Mouse (Mus musculus): ENCODE results near the gene Sirt7.

- TF ChIP-seq POLR2A (IDR thresholded peaks at IDR 0.05; ENCODE audit: insufficient read depth, low read depth, low read length) (no peak), CTCF (IDR thresholded peaks at IDR 0.05) (no peak)
These were observed 2.2 kb downstream of the Sirt7 start for GRCm38 (mm10) chr11:120622805-120623204.

Data from heart, adult 2 months (tissue).